ENCODE assay signal across 8 mouse cellular contexts in the genomic region with DNA sequence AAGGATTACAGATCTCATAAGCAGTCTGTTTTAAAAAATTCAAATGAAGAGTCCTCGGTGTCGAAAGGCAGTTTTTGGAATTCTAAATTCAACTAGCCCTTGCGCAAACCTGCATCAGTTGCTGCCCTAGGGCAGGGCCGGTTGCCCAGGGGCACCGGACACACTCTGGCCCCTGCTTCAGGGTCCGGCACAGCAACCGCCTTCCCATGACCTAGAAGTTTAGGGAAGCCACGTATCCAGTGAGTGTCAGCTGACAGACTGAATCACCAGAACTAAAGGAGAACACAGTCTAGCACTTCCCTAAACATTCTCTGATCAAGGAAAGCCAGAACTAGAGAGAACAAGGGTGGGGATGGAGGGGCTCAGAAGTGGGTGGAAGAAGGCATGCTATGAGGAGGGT. TPM values are rescaled to one million over a fixed set of nuclear protein-coding genes. Genes with fewer than 3 reads are reported as not detected.
DNase-seq lines count a peak whose midpoint lies in the region; ATAC-seq and TF ChIP-seq lines count a peak whose summit lies in the region.

No protein-coding gene starts in this region.

- no peak for TF ChIP-seq CTCF in thymus, adult 2 months (IDR thresholded peaks at IDR 0.05; ENCODE audit: borderline replicate concordance, control insufficient read depth, extremely low read depth, insufficient read depth, low read length, poor library complexity)

- H3K27ac ChIP-seq in thymus, adult 2 months (ENCODE audit: control insufficient read depth, insufficient read depth, low read length) = peak overlapping the region; percentile 18; the same call in 1 of the 2 replicates
- H3K27ac ChIP-seq in brown adipose tissue, adult 24 weeks (replicated peaks; ENCODE audit: low read depth, low read length) = peak overlapping the region; percentile 74

- ATAC-seq in megakaryocyte, adult 5-6 weeks (ENCODE audit: poor library complexity, severe bottlenecking) = peak; percentile 75

- no peaks in the 10 kb centered on the region for H3K27me3 ChIP-seq in thymus, adult 2 months (ENCODE audit: control insufficient read depth, insufficient read depth, low read length)

- peaks cover 10% of the 10 kb centered on the region for H3K4me1 ChIP-seq in thymus, adult 2 months (replicated peaks; ENCODE audit: control insufficient read depth, insufficient read depth, low read length)
- peaks cover 5% of the 10 kb centered on the region for H3K4me1 ChIP-seq in brown adipose tissue, adult 24 weeks (ENCODE audit: control insufficient read depth, insufficient read depth, insufficient read length, low read length)

- no peaks in the 10 kb centered on the region for H3K36me3 ChIP-seq in thymus, adult 2 months (ENCODE audit: control insufficient read depth, insufficient read depth, low read length)

- peak overlapping the region; percentile 51 for H3K4me3 ChIP-seq in thymus, adult 2 months (ENCODE audit: control insufficient read depth, insufficient read depth, low read length)
- peak overlapping the region; percentile 69 for H3K4me3 ChIP-seq in brown adipose tissue, adult 24 weeks (ENCODE audit: insufficient read depth, low read depth, low read length)

- peak; percentile 3 for DNase-seq in thymus, adult 2 months
- DNase-seq in thymus, postnatal 10 days (ENCODE audit: low spot score in 2 of 2) = no peak
- peak; percentile 49 for DNase-seq in heart, adult 8-10 months (ENCODE audit: low spot score)
- peak; percentile 15 for DNase-seq in kidney, postnatal 10 days
- DNase-seq in telencephalon, adult 2 months (ENCODE audit: low read depth, low spot score) = peak; percentile 10
- no peak for DNase-seq in cerebellum, postnatal 4 days (ENCODE audit: low spot score in 2 of 2)

- WGBS in thymus, adult 2 months = 11% methylated on average over 8 of the region's 8 CpGs

- TF ChIP-seq POLR2A in thymus, adult 2 months (IDR thresholded peaks at IDR 0.05; ENCODE audit: control insufficient read depth, extremely low read depth, insufficient read depth, low read length, poor library complexity) = no peak

RNA-seq across cellular contexts. Expression of a gene that starts 0.5 kb away (rescaled TPM):
- polyA plus RNA-seq in thymus, adult 2 months (2012; rRNA removed) = 1.5 and 1.9 TPM in 2 replicates
- polyA plus RNA-seq in brown adipose tissue, adult 24 weeks (2012; ENCODE audit: insufficient read depth, insufficient read length, missing spikeins) = 29.3 and 45.5 TPM in 2 replicates
- total RNA-seq in heart, adult 8-10 months (2022) = 1 to 10 TPM; 1.8 to 2.5 (median 2.2) TPM
- 18.4 and 21.6 TPM in 2 replicates for total RNA-seq in megakaryocyte, adult 5-6 weeks (2015)
- 18.0 and 21.5 TPM in 2 replicates for total RNA-seq in megakaryocyte, adult 5-6 weeks (2017)

RNA-seq across cellular contexts. Expression of a gene that starts 25.2 kb away (rescaled TPM):
- 0.05 TPM in 1 of 2 replicates, not detected in the other for polyA plus RNA-seq in thymus, adult 2 months (2012; rRNA removed)
- polyA plus RNA-seq in brown adipose tissue, adult 24 weeks (2012; ENCODE audit: insufficient read depth, insufficient read length, missing spikeins) = not detected in 2 replicates
- not detected for total RNA-seq in heart, adult 8-10 months (2022)
- not detected in 2 replicates for total RNA-seq in megakaryocyte, adult 5-6 weeks (2015)
- total RNA-seq in megakaryocyte, adult 5-6 weeks (2017) = 0.12 TPM in 1 of 2 replicates, not detected in the other

RNA-seq across cellular contexts. Expression of a gene that starts 38.8 kb away (rescaled TPM):
- 0.10 TPM in 1 of 2 replicates, not detected in the other for polyA plus RNA-seq in thymus, adult 2 months (2012; rRNA removed)
- polyA plus RNA-seq in brown adipose tissue, adult 24 weeks (2012; ENCODE audit: insufficient read depth, insufficient read length, missing spikeins) = 0.38 and 0.40 TPM in 2 replicates
- not detected for total RNA-seq in heart, adult 8-10 months (2022)
- total RNA-seq in megakaryocyte, adult 5-6 weeks (2015) = 0.16 TPM in 1 of 2 replicates, not detected in the other
- not detected in 2 replicates for total RNA-seq in megakaryocyte, adult 5-6 weeks (2017)

RNA-seq across cellular contexts. Expression of a gene that starts 48.6 kb away (rescaled TPM):
- 1.6 and 1.7 TPM in 2 replicates for polyA plus RNA-seq in thymus, adult 2 months (2012; rRNA removed)
- 10.6 and 13.1 TPM in 2 replicates for polyA plus RNA-seq in brown adipose tissue, adult 24 weeks (2012; ENCODE audit: insufficient read depth, insufficient read length, missing spikeins)
- total RNA-seq in heart, adult 8-10 months (2022) = 1 to 10 TPM; 4.7 to 5.3 (median 5.0) TPM
- 0.31 and 0.36 TPM in 2 replicates for total RNA-seq in megakaryocyte, adult 5-6 weeks (2015)
- 0.15 TPM in 1 of 2 replicates, not detected in the other for total RNA-seq in megakaryocyte, adult 5-6 weeks (2017)

Comparison
In these comparisons a context has a peak if more than half of its experiments do, and no peak if none do; other contexts are left out.
1. DNase-seq: peak in thymus, adult 2 months (single experiment), heart, adult 8-10 months (single experiment), kidney, postnatal 10 days (single experiment) and telencephalon, adult 2 months (single experiment); none in thymus, postnatal 10 days (0 of 2) and cerebellum, postnatal 4 days (0 of 2).
2. RNA of a gene that starts 0.5 kb away (total RNA-seq): 18.0 to 21.6 TPM in megakaryocyte, adult 5-6 weeks; 1.8 to 2.5 TPM in heart, adult 8-10 months; every median in the first group is over 4 times any median in the second.